Mouse (Mus musculus) CH12.LX (cell line): Measurements from ENCODE around the gene Mfap3l.

ENCODE experiments used
- CTCF ChIP-seq, 2 experiments: IDR thresholded peaks in 1 of 2; conservative IDR thresholded peaks in 1 of 2; 2 replicates each; pipeline ENCODE4 v1.5.1; 2011 to 2012; ENCODE audit warnings: low read depth in 2 of 2, low read length in 2 of 2, improper control_type of control experiment in 1 of 2, inconsistent platforms in 1 of 2, mild to moderate bottlenecking in 1 of 2, moderate library complexity in 1 of 2
- JUN ChIP-seq: IDR thresholded peaks from 2 replicates; pipeline ENCODE4 v1.6.1; 2011; ENCODE audit warnings: low read depth, mild to moderate bottlenecking, low read length, improper control_type of control experiment, moderate library complexity; ENCODE audit not compliant: insufficient read depth
- MAFK ChIP-seq: IDR thresholded peaks from 2 replicates; pipeline ENCODE4 v1.6.1; 2011; ENCODE audit warnings: low read length, improper control_type of control experiment; ENCODE audit not compliant: insufficient replicate concordance
- PAX5 ChIP-seq: IDR thresholded peaks from 2 replicates; pipeline ENCODE4 v1.6.1; 2012; ENCODE audit warnings: low read length, inconsistent platforms, mixed read lengths
- POLR2A ChIP-seq: IDR thresholded peaks from 2 replicates; pipeline ENCODE4 v1.6.1; 2011; ENCODE audit warnings: low read depth, mild to moderate bottlenecking, improper control_type of control experiment, low read length
- USF1 ChIP-seq: IDR thresholded peaks from 2 replicates; pipeline ENCODE4 v1.6.1; 2014; ENCODE audit warnings: low read depth, mild to moderate bottlenecking, inconsistent platforms, low read length, improper control_type of control experiment
- USF2 ChIP-seq: conservative IDR thresholded peaks from 2 replicates; pipeline ENCODE4 v1.6.1; 2011; ENCODE audit warnings: low read depth, low read length, improper control_type of control experiment

DNA sequence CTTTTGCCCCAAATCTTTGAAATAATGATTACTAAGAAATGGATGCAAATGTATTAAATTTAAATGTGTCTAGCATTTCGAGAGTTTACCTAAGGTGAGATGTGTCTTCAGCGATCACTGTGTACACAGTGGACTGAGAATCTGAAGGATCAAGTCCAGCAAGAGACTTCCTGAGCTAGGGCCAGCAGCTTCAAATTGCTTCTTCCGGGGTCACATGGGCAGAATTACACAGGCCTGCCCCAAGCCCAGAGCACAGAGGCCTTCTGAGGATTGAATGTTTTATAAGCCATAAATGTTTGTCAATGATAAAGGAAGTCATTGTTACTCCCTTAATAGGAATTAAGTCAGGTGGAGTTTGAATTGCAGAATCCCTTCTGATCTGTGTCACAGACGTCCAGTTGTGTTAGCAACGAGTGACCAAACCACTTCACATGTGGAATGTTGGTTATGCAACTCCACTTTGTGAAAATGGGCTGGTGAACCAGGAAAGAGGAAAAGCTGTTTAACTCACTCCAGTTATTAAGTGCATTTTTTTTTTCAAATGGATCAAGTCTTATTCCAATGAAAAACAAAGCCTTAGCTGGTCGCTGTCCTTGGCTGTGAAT, 10.9 kb downstream of the Mfap3l start:
- TF ChIP-seq CTCF (conservative IDR thresholded peaks at IDR 0.05 in 1 of 2, IDR thresholded peaks at IDR 0.05 in 1 of 2; ENCODE audit: low read depth in 2 of 2, low read length in 2 of 2) (no peak), POLR2A (no peak), USF2 (no peak), MAFK (no peak), PAX5 (no peak), JUN (no peak), USF1 (no peak)
